Mouse (Mus musculus) bone marrow macrophage, adult 2 months (primary cell): Measurements from ENCODE around the gene Slain1. TPM values are rescaled to one million over a fixed set of nuclear protein-coding genes. Genes with fewer than 3 reads are reported as not detected.

Source experiments
- H3K27ac ChIP-seq: 2 replicates; pipeline ENCODE4 v1.5.1; 2012; ENCODE audit warnings: low read depth, low read length; ENCODE audit not compliant: insufficient read depth
- H3K4me1 ChIP-seq: 2 replicates; pipeline ENCODE4 v1.6.1; 2012; ENCODE audit warnings: low read length; ENCODE audit not compliant: control insufficient read depth, insufficient read depth
- H3K4me3 ChIP-seq: 2 replicates; pipeline ENCODE4 v1.5.1; 2012; ENCODE audit warnings: mild to moderate bottlenecking, low read length, moderate library complexity; ENCODE audit not compliant: insufficient read depth
- CTCF ChIP-seq: IDR thresholded peaks from 2 replicates; pipeline ENCODE4 v1.5.1; 2012; ENCODE audit warnings: low read depth, mild to moderate bottlenecking, low read length, moderate library complexity
- POLR2A ChIP-seq: IDR thresholded peaks from 2 replicates; pipeline ENCODE4 v1.6.1; 2012; ENCODE audit warnings: mild to moderate bottlenecking, low read depth, low read length, borderline replicate concordance
- polyA plus RNA-seq: library from polyadenylated mRNA; stranded (reverse); fragments of >200 nt; gene quantifications from 2 replicates; pipeline ENCODE4 v1.2.4, GENCODE M21; 2012; ENCODE audit not compliant: missing spikeins, insufficient read depth, insufficient read length

Gene Slain1
- polyA plus RNA-seq, 1 experiment: not detected

DNA sequence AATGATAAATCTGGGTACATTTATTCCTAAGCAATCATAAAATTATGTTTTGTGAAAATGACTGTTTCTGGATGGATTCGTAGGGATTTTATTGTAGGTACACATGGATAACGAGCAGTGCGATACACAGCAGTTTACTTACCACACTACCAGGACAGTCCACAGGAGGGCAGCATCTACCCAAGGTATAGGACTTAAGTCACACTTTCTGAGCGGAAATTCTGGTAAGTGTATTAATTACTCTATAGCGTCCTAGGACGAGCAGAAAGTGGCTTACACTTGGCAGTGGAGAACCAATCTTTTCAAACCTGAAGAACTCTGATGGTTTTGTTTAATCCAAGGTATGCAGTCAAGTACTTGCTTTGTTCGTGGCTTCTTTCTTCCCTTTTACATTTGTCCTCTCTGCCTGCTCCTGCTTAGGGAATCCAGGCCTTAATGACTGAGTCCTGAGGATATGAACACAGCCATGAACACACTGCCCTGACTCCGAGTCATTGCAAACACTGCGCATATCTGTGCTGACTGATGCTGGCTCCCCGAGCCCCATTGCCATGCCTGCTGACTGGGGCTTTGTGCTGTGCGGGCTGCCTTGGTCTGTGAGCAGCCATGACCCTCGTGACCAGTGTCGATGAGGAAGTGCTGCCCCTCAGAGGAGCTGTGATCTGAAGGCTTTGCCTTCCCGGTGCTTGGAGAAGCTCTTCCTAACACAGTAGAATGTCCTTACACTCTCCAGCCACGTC lies 69.0 kb downstream of the Slain1 start:
- peak overlapping the region; percentile 44 for H3K4me3 ChIP-seq
- H3K4me1 ChIP-seq: peaks cover 7% of the 10 kb centered on the region; the same call in 1 of the 2 replicates
- TF ChIP-seq POLR2A: no peak
- TF ChIP-seq CTCF: no peak
- H3K27ac ChIP-seq: peak overlapping the region; percentile 78

DNA sequence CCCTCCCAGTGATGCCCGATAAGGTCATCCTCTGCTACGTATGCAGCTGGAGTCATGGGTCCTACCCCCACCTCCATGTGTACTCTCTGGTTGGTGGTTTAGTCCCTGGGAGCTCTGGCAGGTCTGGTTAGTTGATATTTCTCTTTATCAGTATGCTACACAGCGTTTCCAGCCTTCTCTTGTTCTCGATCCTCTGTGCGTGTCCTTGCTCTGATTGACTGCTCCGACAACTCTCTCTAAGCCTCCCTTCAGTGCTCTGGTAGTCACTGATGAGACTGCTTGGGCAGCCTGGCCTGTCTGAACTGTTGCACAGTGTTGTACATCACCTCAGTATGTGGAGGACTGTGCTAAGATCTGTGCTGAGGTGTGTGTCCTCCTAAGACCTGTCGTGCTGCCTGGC lies 70.1 kb downstream of the Slain1 start:
- TF ChIP-seq CTCF (no peak), POLR2A (no peak)
- Histone ChIP-seq H3K27ac (no peak overlapping the region), H3K4me1 (peaks cover 7% of the 10 kb centered on the region; the same call in 1 of the 2 replicates), H3K4me3 (no peak overlapping the region)

DNA sequence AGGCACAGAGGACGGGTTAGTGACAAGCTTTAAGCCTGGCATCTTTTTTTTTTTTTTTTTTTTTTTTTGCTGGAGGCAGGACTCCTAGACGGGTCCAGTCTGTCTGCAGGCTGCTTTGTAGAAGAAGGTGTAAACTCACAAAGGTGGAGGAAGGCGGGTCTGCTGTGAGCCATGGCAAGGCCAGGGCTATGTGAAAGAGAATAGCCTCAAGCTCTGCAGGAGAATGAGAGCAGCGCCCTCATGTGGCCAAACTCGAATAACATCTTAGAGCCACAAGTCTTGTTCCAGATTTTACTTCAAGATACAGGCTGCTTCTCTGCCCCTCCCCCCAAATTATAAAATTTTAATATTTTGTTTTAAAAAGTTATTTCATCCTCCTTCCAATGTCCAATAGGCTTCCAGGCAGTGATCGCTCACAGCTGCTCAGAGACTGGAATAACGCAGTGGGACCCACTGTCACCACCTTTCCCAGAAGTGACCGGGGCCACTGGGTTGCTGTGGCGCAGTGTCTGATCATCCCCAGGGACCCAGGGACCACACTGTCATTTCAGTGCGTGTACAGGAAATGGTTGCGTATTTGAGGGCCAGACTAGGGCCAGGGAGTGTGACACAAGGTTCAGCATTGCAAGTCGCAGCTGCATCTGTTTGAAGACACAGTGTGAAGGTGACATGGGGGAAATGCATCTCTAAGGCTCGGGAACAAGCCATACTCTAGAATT lies 70.8 kb downstream of the Slain1 start:
- TF ChIP-seq CTCF (peak; percentile 75), POLR2A (no peak)
- Histone ChIP-seq H3K27ac (no peak overlapping the region), H3K4me3 (no peak overlapping the region), H3K4me1 (peaks cover 7% of the 10 kb centered on the region; the same call in 1 of the 2 replicates)

DNA sequence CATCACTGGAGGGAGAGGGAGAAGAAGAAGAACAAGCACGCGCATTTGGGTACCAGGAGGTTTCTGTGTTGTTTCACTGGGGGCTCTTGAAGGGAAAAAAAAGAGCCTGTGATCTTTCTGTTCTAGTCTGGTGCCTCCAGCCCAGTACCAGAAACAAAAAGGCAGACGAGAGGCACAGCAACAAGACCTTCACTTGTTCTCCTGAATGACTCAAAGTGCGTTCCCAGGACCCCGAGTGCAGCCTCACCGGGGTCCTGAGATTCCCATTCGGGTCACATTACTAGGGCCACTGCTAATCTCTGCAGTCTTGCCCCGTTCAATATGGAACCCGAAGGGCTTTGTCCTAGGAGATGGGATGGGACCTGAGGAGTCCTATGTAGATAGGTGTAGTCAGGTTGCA lies 73.3 kb downstream of the Slain1 start:
- Histone ChIP-seq H3K27ac (no peak overlapping the region), H3K4me1 (peaks cover 7% of the 10 kb centered on the region; the same call in 1 of the 2 replicates), H3K4me3 (no peak overlapping the region)
- TF ChIP-seq CTCF: no peak
- TF ChIP-seq POLR2A: no peak

DNA sequence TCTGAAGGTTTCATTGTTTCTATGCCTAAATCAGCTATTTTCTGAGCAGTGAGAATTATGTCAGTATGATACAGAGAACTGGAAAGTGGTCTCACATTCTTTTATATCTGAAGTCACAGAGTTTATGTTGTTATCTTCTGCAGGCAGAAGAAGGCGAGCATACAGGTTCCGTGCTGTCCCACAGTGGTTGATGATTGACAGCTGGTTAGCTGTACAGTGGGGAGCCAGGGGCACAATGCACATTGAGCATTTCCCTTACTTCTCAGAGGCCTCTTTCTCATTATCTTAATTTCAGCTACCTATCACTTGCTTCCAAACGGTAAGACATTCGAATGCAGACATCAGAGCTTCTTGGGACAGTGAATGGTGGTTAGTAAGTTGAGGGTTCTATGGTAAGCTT lies 73.8 kb downstream of the Slain1 start:
- H3K4me1 ChIP-seq: peaks cover 7% of the 10 kb centered on the region; the same call in 1 of the 2 replicates
- H3K4me3 ChIP-seq: no peak overlapping the region
- TF ChIP-seq CTCF: no peak
- TF ChIP-seq POLR2A: no peak
- no peak overlapping the region for H3K27ac ChIP-seq

DNA sequence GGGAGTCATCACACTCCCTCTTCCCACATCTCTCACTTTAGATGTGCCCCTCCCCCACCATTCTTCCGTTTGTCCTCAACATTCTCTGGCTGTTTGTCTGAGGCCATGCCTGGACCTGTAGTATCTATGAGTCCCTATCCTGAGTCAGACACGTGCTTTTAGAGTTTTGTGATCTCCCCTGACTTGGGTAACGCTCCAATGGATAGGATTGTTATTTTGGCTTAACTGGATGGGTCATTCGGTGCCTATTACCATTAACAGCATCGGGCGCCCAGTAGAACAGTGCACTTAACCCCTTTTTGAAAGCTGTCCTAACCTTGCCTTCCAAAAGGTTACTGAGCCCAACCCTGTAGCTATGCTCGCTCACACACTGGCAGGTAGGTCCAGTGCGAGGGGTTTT lies 78.5 kb downstream of the Slain1 start:
- Histone ChIP-seq H3K4me3 (no peak overlapping the region), H3K27ac (no peak overlapping the region), H3K4me1 (no peaks in the 10 kb centered on the region)
- TF ChIP-seq CTCF: no peak
- TF ChIP-seq POLR2A: no peak

DNA sequence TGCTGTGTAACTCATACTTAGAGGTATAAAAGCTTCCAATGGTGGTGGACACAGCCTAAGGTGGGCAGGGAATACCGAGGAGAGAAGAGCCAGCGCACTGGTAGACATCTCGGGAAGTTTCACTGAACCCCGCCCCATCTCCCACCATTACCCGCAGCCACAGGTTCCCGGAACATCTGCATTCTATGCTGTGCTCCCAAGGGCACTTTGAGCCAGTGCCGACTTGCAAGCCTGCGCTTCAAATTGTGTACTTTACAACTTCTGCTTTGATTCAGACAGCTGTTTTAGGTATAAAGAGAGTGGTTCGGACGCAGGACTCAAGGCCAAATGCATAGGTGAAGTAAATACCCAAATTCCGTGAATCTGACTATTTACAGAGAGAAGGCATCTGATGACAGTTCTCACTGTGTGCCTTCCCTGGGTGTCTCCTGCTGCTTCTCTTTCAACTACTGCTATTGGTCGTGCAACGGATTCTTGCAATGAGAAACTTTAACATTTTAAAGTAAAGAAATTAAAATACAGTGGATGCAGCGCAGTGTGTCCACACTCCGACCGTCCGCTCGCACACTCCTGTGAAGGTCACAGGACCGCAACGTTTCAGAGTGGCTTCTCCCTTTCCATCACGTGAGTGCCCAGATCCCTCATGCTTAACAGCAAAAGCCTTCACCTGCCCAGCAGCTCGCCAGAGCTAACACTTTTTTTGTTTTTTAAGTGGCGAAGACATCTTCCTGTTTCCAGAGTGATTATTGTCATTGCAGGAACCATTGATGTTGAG lies 79.1 kb downstream of the Slain1 start:
- no peaks in the 10 kb centered on the region for H3K4me1 ChIP-seq
- no peak overlapping the region for H3K4me3 ChIP-seq
- TF ChIP-seq POLR2A (no peak), CTCF (no peak)
- no peak overlapping the region for H3K27ac ChIP-seq

DNA sequence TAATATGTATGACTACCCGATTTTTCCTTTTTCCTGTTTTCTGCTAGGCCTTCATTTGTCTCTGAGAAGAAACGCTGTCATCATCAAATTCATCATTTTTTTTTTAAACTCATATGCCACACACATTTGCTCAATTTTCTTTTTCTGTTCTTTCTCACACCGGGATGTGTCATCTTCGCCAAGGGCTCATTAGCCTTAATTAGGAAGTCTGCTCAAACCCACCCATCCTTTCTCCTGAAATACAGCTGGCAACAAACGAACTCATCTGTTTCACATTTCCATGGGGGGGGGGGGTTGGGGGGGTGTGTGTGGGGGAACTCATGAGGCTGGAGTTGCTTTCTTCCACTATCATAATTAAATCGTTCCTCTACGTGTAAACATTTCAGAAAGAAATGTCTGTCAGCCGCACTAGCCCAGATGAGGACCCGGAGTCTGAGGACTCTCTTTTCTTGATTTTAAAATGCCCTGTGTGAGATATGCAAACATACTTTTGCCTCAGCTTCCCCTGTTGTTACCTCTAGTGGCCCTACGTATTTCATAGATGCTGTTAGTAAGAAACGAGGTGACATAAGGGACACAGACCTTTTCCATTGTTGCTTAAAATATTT lies 79.8 kb downstream of the Slain1 start:
- Histone ChIP-seq H3K4me3 (no peak overlapping the region), H3K4me1 (no peaks in the 10 kb centered on the region), H3K27ac (no peak overlapping the region)
- no peak for TF ChIP-seq POLR2A
- no peak for TF ChIP-seq CTCF

DNA sequence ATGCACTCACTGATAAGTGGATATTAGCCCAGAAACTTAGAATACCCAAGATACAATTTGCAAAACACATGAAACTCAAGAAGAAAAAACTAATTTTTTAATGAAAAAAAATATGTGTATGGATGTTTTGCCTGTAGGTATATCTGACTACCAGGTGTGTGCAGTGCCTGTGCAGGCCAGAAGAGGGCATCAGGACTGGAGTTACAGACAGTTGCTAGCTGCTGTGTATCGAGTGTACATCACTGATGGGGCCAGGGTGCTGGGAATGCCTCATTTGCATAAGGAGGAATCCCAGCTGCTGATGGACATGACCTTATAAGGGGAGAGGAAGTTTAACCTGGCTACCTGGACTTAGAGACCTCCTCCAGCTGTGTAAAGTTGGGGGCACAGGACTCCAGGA lies 82.6 kb downstream of the Slain1 start:
- Histone ChIP-seq H3K27ac (no peak overlapping the region), H3K4me3 (no peak overlapping the region), H3K4me1 (no peaks in the 10 kb centered on the region)
- no peak for TF ChIP-seq CTCF
- TF ChIP-seq POLR2A: no peak

DNA sequence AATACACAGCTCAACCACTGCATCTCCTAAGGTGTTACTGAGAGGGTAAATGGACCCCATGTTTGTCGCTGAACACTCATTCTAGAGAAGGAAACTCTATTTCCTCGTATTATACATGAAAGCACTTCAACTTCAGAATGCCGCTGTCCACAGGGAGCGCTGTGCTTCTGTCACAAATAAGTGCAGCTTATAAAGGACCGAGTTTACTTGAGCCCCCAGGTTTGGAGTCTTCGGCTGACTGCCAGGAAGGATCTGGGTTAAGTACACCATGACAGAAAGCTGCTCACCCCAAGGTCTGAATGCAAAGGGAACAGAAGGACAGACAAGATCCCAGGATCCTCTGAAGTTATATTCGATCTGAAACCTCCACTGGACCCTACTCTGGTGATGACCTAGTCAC lies 91.2 kb downstream of the Slain1 start:
- H3K4me1 ChIP-seq: no peaks in the 10 kb centered on the region
- TF ChIP-seq CTCF: no peak
- no peak for TF ChIP-seq POLR2A
- H3K27ac ChIP-seq: no peak overlapping the region
- H3K4me3 ChIP-seq: no peak overlapping the region
